Mouse (Mus musculus): ENCODE results near the gene Rnf144b. TPM values are rescaled to one million over a fixed set of nuclear protein-coding genes. Genes with fewer than 3 reads are reported as not detected.

Rnf144b gene
- polyA plus RNA-seq, 1 experiment from 2014 or later = 1.1 TPM

DNA sequence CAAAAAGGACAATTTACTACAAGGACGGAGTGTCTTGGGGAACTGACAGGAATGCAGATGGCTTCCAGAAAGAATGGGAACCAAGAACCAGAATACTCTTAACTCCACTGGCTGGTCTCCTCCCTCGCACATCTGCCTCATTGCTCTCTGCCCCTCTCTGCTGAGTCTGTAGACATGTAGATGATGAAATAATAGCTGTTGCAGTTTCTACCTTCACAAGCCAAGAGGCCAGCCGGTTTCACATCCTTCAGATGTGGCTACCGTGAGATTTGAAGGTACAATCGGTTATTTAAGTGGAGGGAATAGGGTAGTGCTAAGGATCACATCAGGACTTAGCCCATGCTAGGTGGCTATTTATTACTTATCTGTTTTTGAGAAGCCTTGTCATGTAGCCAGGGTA, 59.9 kb downstream of the Rnf144b start:
- Histone ChIP-seq H3K36me3 (ENCODE audit: control insufficient read depth, insufficient read depth, low read length) (no peaks in the 10 kb centered on the region), H3K4me2 (ENCODE audit: low read length) (no peak overlapping the region), H3K27me3 (replicated peaks; ENCODE audit: control insufficient read depth, insufficient read depth, low read length) (no peaks in the 10 kb centered on the region), H3K4me3 (ENCODE audit: low read length) (no peak overlapping the region), H3K4me1 (ENCODE audit: control insufficient read depth, insufficient read depth, low read depth, low read length) (no peaks in the 10 kb centered on the region), H3K27ac (ENCODE audit: low read depth, low read length) (no peak overlapping the region), H3K9me3 (ENCODE audit: control insufficient read depth, low read length) (no peaks in the 10 kb centered on the region), H3K9ac (ENCODE audit: low read depth, low read length) (no peak overlapping the region)
- WGBS = 88% methylated on average over 5 of the region's 5 CpGs
- no peak for ATAC-seq

DNA sequence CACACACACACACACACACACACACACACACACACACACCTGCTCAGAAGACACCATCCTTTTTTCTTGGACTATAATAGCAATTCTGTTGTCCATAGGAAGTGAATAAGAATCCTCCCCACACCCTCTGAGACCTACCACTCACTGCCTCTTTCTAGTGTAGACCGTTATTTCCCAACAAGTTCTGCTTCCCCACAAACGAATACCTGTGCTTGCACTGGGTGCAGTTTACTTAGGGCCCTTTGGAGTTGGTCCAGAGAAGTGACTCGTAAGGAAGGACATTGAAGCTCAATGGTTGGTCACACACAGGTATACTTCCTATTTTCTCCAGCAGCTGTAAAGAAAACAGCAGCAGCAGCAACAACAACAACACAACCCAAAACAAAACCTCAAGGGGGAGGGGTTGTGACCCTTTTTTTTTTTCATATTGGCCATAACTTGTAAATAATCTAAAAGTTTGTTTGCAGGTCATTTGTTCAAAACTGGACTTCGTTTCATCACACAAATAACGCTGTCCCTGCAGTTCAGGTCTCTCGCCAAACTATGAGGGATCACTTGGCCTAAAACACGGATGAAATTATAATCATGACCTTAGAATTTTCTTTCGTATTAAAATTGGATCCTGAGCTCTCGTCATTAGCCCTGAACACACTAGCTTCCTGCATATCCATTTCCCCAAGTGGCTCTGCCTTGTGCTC, 60.7 kb downstream of the Rnf144b start:
- H3K9ac ChIP-seq (ENCODE audit: low read depth, low read length) = no peak overlapping the region
- no peak for ATAC-seq
- no peaks in the 10 kb centered on the region for H3K36me3 ChIP-seq (ENCODE audit: control insufficient read depth, insufficient read depth, low read length)
- no peak overlapping the region for H3K4me2 ChIP-seq (ENCODE audit: low read length)
- no peak overlapping the region for H3K27ac ChIP-seq (ENCODE audit: low read depth, low read length)
- H3K27me3 ChIP-seq (replicated peaks; ENCODE audit: control insufficient read depth, insufficient read depth, low read length) = no peaks in the 10 kb centered on the region
- no peak overlapping the region for H3K4me3 ChIP-seq (ENCODE audit: low read length)
- 87% methylated on average over 9 of the region's 9 CpGs for WGBS
- H3K4me1 ChIP-seq (ENCODE audit: control insufficient read depth, insufficient read depth, low read depth, low read length) = no peaks in the 10 kb centered on the region
- H3K9me3 ChIP-seq (ENCODE audit: control insufficient read depth, low read length) = no peaks in the 10 kb centered on the region

DNA sequence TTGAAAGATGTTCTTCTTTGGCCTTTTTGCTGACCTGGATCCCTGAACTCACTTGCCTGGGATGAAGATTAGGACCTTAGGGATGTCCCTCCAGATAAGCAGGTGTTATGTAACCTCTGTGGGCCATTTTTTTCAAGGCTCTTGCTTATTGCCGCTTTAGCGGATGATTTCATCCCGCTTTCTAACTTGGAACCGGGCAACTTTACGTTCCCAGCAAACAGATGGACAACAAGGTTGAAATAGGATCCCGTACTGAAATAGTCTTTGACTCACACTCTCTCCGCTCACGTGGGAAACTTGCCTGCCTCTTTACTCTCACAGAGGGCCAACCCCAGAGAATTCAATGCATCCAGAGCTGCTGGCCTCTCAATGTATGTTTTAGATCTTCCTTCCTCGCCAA, 61.3 kb downstream of the Rnf144b start:
- Histone ChIP-seq H3K27me3 (replicated peaks; ENCODE audit: control insufficient read depth, insufficient read depth, low read length) (no peaks in the 10 kb centered on the region), H3K4me2 (ENCODE audit: low read length) (no peak overlapping the region), H3K36me3 (ENCODE audit: control insufficient read depth, insufficient read depth, low read length) (no peaks in the 10 kb centered on the region), H3K9ac (ENCODE audit: low read depth, low read length) (no peak overlapping the region), H3K9me3 (ENCODE audit: control insufficient read depth, low read length) (no peaks in the 10 kb centered on the region), H3K4me1 (ENCODE audit: control insufficient read depth, insufficient read depth, low read depth, low read length) (no peaks in the 10 kb centered on the region), H3K27ac (ENCODE audit: low read depth, low read length) (no peak overlapping the region), H3K4me3 (ENCODE audit: low read length) (no peak overlapping the region)
- 83% methylated on average over 9 of the region's 9 CpGs for WGBS
- ATAC-seq = no peak

DNA sequence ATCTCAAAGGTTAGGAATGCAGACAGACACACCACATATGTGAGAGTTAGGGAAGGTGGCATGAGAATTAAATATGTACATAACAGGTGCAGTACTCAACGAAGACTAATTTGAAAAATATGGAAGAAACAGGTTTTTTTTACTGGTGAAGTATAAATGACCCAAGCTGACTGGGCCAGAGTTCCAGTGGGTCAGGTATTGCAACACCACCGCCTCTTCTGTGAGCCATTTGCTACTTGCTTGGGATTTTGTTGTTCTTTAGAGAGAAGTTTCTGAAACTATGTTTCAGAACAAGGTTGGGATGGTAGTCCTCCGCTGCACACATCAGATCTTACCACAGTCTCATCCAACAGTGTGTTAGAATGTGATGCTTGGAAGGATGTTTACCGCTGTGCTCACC, 65.4 kb downstream of the Rnf144b start:
- 80% methylated on average over 4 of the region's 4 CpGs for WGBS
- Histone ChIP-seq H3K4me2 (ENCODE audit: low read length) (no peak overlapping the region), H3K27me3 (replicated peaks; ENCODE audit: control insufficient read depth, insufficient read depth, low read length) (no peaks in the 10 kb centered on the region), H3K9ac (ENCODE audit: low read depth, low read length) (no peak overlapping the region), H3K27ac (ENCODE audit: low read depth, low read length) (no peak overlapping the region), H3K4me3 (ENCODE audit: low read length) (no peak overlapping the region), H3K4me1 (ENCODE audit: control insufficient read depth, insufficient read depth, low read depth, low read length) (no peaks in the 10 kb centered on the region), H3K9me3 (ENCODE audit: control insufficient read depth, low read length) (no peaks in the 10 kb centered on the region), H3K36me3 (ENCODE audit: control insufficient read depth, insufficient read depth, low read length) (no peaks in the 10 kb centered on the region)
- ATAC-seq = no peak

DNA sequence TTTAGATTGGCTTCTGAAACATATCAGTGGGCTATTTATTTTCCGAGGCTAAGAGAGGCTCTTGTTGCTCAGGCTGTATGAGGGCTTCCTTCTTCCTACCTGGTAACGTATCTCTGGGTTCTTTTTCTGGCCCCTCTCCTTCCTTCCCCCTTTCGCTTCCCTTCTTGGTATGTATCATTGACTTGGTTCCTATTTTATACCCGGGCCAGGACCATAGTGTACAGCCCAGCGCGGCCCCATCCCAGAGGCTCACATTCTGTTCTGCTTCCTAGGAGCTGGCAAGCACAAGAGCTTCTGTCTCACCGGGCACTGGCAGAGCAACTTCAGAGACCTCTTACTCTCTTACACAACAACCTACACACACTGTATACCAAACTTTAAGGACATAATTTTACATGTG, 67.5 kb downstream of the Rnf144b start:
- Histone ChIP-seq H3K4me3 (ENCODE audit: low read length) (no peak overlapping the region), H3K9me3 (ENCODE audit: control insufficient read depth, low read length) (no peaks in the 10 kb centered on the region), H3K27ac (ENCODE audit: low read depth, low read length) (no peak overlapping the region), H3K27me3 (replicated peaks; ENCODE audit: control insufficient read depth, insufficient read depth, low read length) (no peaks in the 10 kb centered on the region; the same call in 1 of the 2 replicates), H3K4me2 (ENCODE audit: low read length) (no peak overlapping the region), H3K36me3 (ENCODE audit: control insufficient read depth, insufficient read depth, low read length) (no peaks in the 10 kb centered on the region), H3K4me1 (ENCODE audit: control insufficient read depth, insufficient read depth, low read depth, low read length) (peaks cover 3% of the 10 kb centered on the region; the same call in 1 of the 2 replicates), H3K9ac (ENCODE audit: low read depth, low read length) (no peak overlapping the region)
- WGBS = 92% methylated on average over 7 of the region's 7 CpGs
- ATAC-seq = no peak

DNA sequence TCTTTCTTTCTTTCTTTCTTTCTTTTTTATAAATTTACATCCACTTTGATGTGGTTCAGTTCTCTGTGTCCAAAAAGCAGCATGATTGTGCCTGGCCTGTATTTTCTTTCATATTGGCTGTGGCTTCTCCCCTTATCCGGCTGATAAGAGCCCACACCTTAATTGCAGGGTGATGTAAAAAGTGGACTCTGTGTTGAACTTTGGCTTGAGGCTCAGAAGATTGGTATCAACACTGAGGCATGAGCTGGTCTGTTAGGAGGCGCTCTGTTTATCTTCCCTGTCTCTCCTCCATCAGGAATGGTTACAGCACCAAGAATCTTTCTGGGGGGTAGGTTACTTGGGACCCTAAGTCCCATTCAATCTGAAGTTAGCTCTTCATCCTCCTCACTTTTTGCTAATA, 69.7 kb downstream of the Rnf144b start:
- no peak overlapping the region for H3K4me3 ChIP-seq (ENCODE audit: low read length)
- peaks cover 3% of the 10 kb centered on the region; the same call in 1 of the 2 replicates for H3K4me1 ChIP-seq (ENCODE audit: control insufficient read depth, insufficient read depth, low read depth, low read length)
- no peaks in the 10 kb centered on the region for H3K36me3 ChIP-seq (ENCODE audit: control insufficient read depth, insufficient read depth, low read length)
- H3K4me2 ChIP-seq (ENCODE audit: low read length) = no peak overlapping the region
- no peaks in the 10 kb centered on the region for H3K9me3 ChIP-seq (ENCODE audit: control insufficient read depth, low read length)
- H3K27ac ChIP-seq (ENCODE audit: low read depth, low read length) = no peak overlapping the region
- WGBS = 93% methylated on average over 2 of the region's 2 CpGs
- ATAC-seq = no peak
- peaks cover 3% of the 10 kb centered on the region for H3K27me3 ChIP-seq (replicated peaks; ENCODE audit: control insufficient read depth, insufficient read depth, low read length)
- H3K9ac ChIP-seq (ENCODE audit: low read depth, low read length) = no peak overlapping the region

DNA sequence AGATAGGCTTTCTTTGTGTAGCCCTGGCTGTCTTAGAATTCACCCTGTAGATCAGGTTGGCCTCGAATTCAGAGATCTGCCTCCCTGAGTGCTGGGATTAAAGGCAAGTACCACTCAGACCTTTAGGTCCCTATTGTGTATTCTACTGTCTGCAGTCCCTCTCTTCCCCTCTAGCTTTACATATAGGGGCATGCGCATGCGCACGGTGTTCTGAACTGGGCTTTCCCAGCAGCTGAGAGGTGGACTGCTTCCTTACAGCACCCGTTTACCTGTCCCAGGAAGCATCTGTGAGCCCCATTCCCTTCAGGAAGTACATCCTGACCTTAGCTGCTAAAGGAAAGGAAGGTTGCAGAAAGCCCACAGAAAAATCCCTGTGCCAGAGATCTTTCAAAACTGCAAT, 70.3 kb downstream of the Rnf144b start:
- Histone ChIP-seq H3K9ac (ENCODE audit: low read depth, low read length) (no peak overlapping the region), H3K27ac (ENCODE audit: low read depth, low read length) (no peak overlapping the region), H3K4me2 (ENCODE audit: low read length) (no peak overlapping the region), H3K4me1 (ENCODE audit: control insufficient read depth, insufficient read depth, low read depth, low read length) (peaks cover 3% of the 10 kb centered on the region; the same call in 1 of the 2 replicates), H3K27me3 (replicated peaks; ENCODE audit: control insufficient read depth, insufficient read depth, low read length) (peaks cover 3% of the 10 kb centered on the region), H3K9me3 (ENCODE audit: control insufficient read depth, low read length) (no peaks in the 10 kb centered on the region), H3K4me3 (ENCODE audit: low read length) (no peak overlapping the region), H3K36me3 (ENCODE audit: control insufficient read depth, insufficient read depth, low read length) (no peaks in the 10 kb centered on the region)
- WGBS = 80% methylated on average over 5 of the region's 5 CpGs
- no peak for ATAC-seq

DNA sequence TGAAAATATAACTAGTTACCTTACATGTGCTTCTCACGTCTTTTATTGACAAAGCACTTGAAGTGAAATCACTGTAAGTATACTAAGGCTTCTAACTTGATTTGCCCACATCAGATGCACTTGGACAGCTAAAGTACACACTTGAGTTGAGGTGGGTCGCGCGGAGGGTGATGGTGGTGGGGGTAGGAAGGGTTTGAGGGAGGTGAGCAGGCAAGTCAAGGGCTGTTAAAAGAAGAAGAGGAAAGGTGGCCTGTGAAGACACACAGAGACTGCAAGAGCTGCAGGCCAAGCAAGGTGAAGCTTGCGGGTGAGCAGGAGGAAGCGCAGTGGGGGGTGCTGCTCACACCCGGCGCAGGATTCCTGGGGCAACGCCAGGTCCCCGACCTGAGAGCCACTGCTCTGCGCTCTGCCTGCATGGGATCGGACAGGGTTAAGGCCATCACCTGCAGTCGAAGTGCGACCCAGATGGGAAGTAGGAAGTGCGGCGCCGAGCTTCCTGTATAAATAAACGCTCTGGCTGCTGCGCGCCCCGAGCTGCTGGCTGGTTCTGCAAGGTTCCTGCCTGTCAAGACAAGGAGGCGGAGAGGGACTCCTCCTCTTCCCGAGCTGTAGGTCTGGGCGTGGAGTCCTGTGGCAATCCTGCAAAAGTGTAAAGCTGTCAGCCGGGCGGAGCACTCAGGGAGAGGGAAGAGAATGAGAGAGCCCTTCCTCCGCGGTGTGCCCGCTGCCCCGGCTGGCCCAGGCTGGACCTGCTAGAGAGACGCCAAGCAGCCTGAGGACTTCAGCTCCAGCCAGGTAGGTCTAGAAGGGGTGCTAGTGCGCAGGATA, 71.1 kb downstream of the Rnf144b start:
- peak overlapping the region; percentile 57 for H3K4me3 ChIP-seq (ENCODE audit: low read length)
- ATAC-seq = peak; percentile 80
- 8% methylated on average over 32 of the region's 32 CpGs for WGBS
- H3K4me1 ChIP-seq (ENCODE audit: control insufficient read depth, insufficient read depth, low read depth, low read length) = peaks cover 3% of the 10 kb centered on the region; the same call in 1 of the 2 replicates
- H3K9ac ChIP-seq (ENCODE audit: low read depth, low read length) = peak overlapping the region; percentile 73
- no peak overlapping the region for H3K27ac ChIP-seq (ENCODE audit: low read depth, low read length)
- H3K36me3 ChIP-seq (ENCODE audit: control insufficient read depth, insufficient read depth, low read length) = no peaks in the 10 kb centered on the region
- peaks cover 3% of the 10 kb centered on the region for H3K27me3 ChIP-seq (replicated peaks; ENCODE audit: control insufficient read depth, insufficient read depth, low read length)
- no peaks in the 10 kb centered on the region for H3K9me3 ChIP-seq (ENCODE audit: control insufficient read depth, low read length)
- peak overlapping the region; percentile 94 for H3K4me2 ChIP-seq (ENCODE audit: low read length)

DNA sequence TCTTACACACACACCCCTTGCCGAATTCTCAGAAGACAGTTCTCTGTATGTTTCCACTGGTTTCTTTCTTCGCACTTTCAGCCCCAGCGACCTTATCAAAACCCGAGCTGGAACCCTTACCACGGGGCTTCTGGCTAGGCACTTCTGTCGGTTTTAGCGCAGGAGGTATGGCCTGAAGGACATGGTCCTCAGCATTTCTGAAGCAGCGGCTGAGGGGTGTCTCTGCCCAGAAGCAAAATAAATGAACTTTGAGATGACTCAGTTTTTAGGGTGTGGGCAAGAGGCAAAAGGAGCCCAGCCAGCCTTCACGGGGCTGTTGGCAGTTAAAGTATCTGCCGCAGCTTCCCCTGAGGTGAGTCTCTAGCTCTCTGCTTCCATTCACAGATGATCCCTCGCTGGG, 72.2 kb downstream of the Rnf144b start:
- peaks cover 3% of the 10 kb centered on the region; the same call in 1 of the 2 replicates for H3K4me1 ChIP-seq (ENCODE audit: control insufficient read depth, insufficient read depth, low read depth, low read length)
- H3K27ac ChIP-seq (ENCODE audit: low read depth, low read length) = no peak overlapping the region
- H3K4me2 ChIP-seq (ENCODE audit: low read length) = peak overlapping the region; percentile 94
- no peaks in the 10 kb centered on the region for H3K36me3 ChIP-seq (ENCODE audit: control insufficient read depth, insufficient read depth, low read length)
- H3K9me3 ChIP-seq (ENCODE audit: control insufficient read depth, low read length) = no peaks in the 10 kb centered on the region
- no peak overlapping the region for H3K9ac ChIP-seq (ENCODE audit: low read depth, low read length)
- WGBS = 26% methylated on average over 11 of the region's 11 CpGs
- no peak for ATAC-seq
- H3K27me3 ChIP-seq (replicated peaks; ENCODE audit: control insufficient read depth, insufficient read depth, low read length) = peaks cover 3% of the 10 kb centered on the region
- peak overlapping the region; percentile 57 for H3K4me3 ChIP-seq (ENCODE audit: low read length)

Data from hindbrain, embryonic 16.5 days (tissue).